Mouse (Mus musculus) ES-E14 (cell line): Measurements from ENCODE around the gene 4930502E18Rik. TPM values are rescaled to one million over a fixed set of nuclear protein-coding genes. Genes with fewer than 3 reads are reported as not detected.

ENCODE experiments used
- DNase-seq: peaks from one replicate; pipeline ENCODE4 v3.0.0-alpha.2; 2013; ENCODE audit warnings: low read depth, low spot score
- H3K27ac ChIP-seq: 2 replicates; pipeline ENCODE4 v1.5.1; 2012; ENCODE audit warnings: low read depth, mild to moderate bottlenecking, low read length, moderate library complexity, mixed read lengths; ENCODE audit not compliant: poor library complexity, insufficient read depth, severe bottlenecking
- H3K36me3 ChIP-seq: 2 replicates; pipeline ENCODE4 v1.6.1; 2012; ENCODE audit warnings: mild to moderate bottlenecking, low read length, moderate library complexity, mixed read lengths; ENCODE audit not compliant: control insufficient read depth, poor library complexity, insufficient read depth, severe bottlenecking
- H3K4me1 ChIP-seq, 2 experiments: fragments of 150-350 bp in 1 of 2; sonication (generic) in 1 of 2; 2 replicates each; pipeline ENCODE4 v1.6.1; 2012; ENCODE audit warnings: low read length in 2 of 2, mild to moderate bottlenecking in 1 of 2, mixed read lengths in 1 of 2; ENCODE audit not compliant: control insufficient read depth in 2 of 2, insufficient read depth in 2 of 2, poor library complexity in 1 of 2
- H3K4me3 ChIP-seq, 2 experiments: fragments of 150-350 bp in 1 of 2; sonication (generic) in 1 of 2; 2 replicates each; pipeline ENCODE4 v1.5.1; 2012; ENCODE audit warnings: low read length in 2 of 2, low read depth in 1 of 2, mild to moderate bottlenecking in 1 of 2, mixed read lengths in 1 of 2; ENCODE audit not compliant: insufficient read depth in 1 of 2, poor library complexity in 1 of 2, severe bottlenecking in 1 of 2
- H3K9ac ChIP-seq: 2 replicates; pipeline ENCODE4 v1.6.1; 2012; ENCODE audit warnings: low read depth, mild to moderate bottlenecking, low read length, mixed read lengths; ENCODE audit not compliant: poor library complexity, insufficient read depth, severe bottlenecking
- H3K9me3 ChIP-seq: fragments of 150-350 bp; sonication (generic); 2 replicates; pipeline ENCODE4 v1.6.1; 2012; ENCODE audit warnings: low read depth, mild to moderate bottlenecking, low read length; ENCODE audit not compliant: control insufficient read depth, insufficient read depth
- CHD2 ChIP-seq: IDR thresholded peaks from 2 replicates; pipeline ENCODE4 v1.6.1; 2014; ENCODE audit warnings: mild to moderate bottlenecking, low read depth, low read length, inconsistent platforms
- HCFC1 ChIP-seq: IDR thresholded peaks from 2 replicates; pipeline ENCODE4 v1.6.1; 2012; ENCODE audit warnings: low read length, inconsistent platforms, borderline replicate concordance; ENCODE audit not compliant: insufficient read depth
- MAFK ChIP-seq: IDR thresholded peaks from 2 replicates; pipeline ENCODE4 v1.6.1; 2014; ENCODE audit warnings: mild to moderate bottlenecking, low read depth, low read length, inconsistent platforms; ENCODE audit not compliant: insufficient read depth
- ZC3H11A ChIP-seq: IDR thresholded peaks from 2 replicates; pipeline ENCODE4 v1.6.1; 2012; ENCODE audit warnings: low read depth, mild to moderate bottlenecking, inconsistent platforms, low read length, borderline replicate concordance
- ZNF384 ChIP-seq: IDR thresholded peaks from 2 replicates; pipeline ENCODE4 v1.6.1; 2012; ENCODE audit warnings: low read depth, low read length, inconsistent platforms
- in situ Hi-C, 2 experiments: fragments of 600-800 bp; cut with MboI; formaldehyde crosslinking; loops; one replicate each; pipeline ENCODE4 v1.15.1; 2025; ENCODE audit warnings: low sequenced_read_pairs in 2 of 2, inconsistent platforms in 1 of 2; ENCODE audit not compliant: unreplicated experiment in 2 of 2
- total RNA-seq: library from RNA; depleted of rRNA; stranded (reverse); fragments of 300-350 nt; gene quantifications from 2 replicates; pipeline ENCODE4 v1.2.3, GENCODE M21; 2012

4930502E18Rik gene
- total RNA-seq, 1 experiment = 4.4 TPM

DNA sequence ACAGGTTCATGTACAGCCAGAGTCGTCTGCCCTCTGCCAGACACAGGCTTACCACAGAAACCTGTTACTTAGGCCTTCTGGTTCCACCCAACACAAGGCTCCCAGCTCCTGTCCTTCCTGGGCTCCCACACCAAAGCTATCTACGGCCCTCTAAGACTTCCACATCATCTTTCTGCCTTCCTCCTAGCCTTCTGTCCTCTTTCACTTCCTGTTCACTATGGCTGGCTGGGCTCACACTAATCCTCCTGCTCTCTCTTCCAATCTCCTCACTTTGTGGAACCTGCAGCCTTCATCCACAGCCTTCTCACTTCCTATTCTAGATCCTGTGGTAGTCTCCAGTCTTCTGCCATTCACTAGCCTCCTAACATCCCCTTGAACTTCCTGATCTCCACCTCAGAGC, 31.5 kb upstream of the 4930502E18Rik start:
- in situ Hi-C loops = no loop called here
- H3K9me3 ChIP-seq = no peaks in the 10 kb centered on the region
- H3K4me1 ChIP-seq = no peaks in the 10 kb centered on the region
- DNase-seq = no peak
- no peak overlapping the region for H3K27ac ChIP-seq
- H3K4me3 ChIP-seq = no peak overlapping the region
- no peaks in the 10 kb centered on the region for H3K36me3 ChIP-seq
- TF ChIP-seq HCFC1 (no peak), ZC3H11A (no peak), ZNF384 (no peak), CHD2 (no peak), MAFK (no peak)
- no peak overlapping the region for H3K9ac ChIP-seq

DNA sequence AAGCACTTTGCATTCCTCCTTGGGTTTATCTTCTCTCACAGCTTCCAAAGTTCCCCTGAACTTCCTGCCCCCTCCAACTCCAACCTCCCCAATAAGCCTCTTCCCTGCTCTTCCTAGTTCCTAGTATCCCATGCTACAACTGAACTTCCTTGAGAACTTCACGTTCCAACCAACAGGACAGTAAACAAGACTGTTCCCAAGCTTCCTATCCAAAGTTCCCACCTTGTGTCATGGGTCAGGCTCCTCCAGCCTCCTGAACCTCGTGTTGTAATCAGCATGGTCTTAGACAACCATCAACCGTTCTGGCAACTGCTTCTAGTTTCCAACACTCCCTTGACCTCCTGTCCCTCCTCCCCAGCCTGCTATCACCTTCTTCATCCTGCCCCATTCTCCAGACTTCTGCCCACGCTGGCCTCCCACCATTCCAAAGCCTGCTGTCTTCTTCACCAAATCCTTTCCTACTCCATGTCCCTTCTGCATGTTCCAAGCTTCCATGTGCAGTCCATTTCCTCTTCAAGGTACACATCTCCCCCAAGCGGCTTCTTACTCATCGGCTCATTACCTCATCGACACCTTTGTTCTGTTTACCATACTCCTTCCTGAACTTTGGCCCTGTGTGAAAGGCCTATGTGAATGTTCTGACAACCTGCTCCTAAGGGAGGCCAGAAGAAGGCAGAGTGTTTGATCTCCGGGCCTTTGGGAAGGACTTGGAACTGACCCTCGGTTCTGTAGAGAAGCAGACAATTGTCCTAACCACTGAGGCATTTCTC, 30.4 kb upstream of the 4930502E18Rik start:
- Histone ChIP-seq H3K4me3 (no peak overlapping the region), H3K36me3 (no peaks in the 10 kb centered on the region), H3K9me3 (no peaks in the 10 kb centered on the region), H3K27ac (no peak overlapping the region), H3K9ac (no peak overlapping the region), H3K4me1 (no peaks in the 10 kb centered on the region)
- DNase-seq = no peak
- no peak for TF ChIP-seq CHD2
- TF ChIP-seq HCFC1 = no peak
- no peak for TF ChIP-seq ZNF384
- TF ChIP-seq ZC3H11A = no peak
- no peak for TF ChIP-seq MAFK
- in situ Hi-C loops = no loop called here

DNA sequence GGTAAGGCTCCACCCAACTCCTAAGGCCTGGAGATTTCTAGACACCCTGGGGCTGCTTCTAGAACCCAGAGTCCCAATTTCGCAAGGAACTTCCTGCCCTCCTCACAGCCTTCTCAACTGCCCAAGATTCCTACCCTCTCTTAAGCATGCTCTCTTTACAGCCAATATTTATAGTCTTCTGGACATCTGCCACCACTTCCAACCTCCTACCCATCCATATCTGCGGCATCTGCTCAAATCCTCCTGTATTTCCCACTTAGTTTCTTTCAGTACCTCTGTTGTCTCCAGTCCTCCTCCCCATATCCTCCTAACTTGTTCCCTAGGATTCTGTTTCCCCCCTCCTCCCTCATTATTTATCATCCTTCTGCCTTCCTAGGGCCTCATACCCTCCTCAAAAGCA, 25.4 kb upstream of the 4930502E18Rik start:
- no peaks in the 10 kb centered on the region for H3K4me1 ChIP-seq
- no peak overlapping the region for H3K9ac ChIP-seq
- in situ Hi-C loops = no loop called here
- H3K4me3 ChIP-seq = no peak overlapping the region
- H3K27ac ChIP-seq = no peak overlapping the region
- H3K36me3 ChIP-seq = no peaks in the 10 kb centered on the region
- no peak for DNase-seq
- TF ChIP-seq ZNF384 (no peak), ZC3H11A (no peak), CHD2 (no peak), MAFK (no peak), HCFC1 (no peak)
- H3K9me3 ChIP-seq = no peaks in the 10 kb centered on the region

DNA sequence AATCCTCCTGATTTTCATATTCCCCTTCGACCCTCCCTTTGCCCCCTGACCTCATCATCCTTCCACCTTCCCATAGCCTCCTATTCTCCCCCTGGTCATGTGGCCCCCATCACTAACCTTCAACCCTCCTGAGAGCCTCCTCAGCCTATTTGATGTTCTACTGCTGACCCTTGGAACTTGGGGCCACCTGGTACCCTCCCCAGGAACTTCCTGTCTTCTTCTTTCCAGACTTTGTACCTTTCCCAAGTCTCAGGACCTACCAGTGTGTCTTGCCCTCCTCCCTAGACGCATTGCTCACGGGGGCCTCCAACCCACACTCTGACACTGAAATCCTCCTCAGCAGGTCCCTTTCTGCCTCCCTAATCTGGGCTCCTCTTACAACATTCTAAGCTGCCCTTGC, 22.0 kb upstream of the 4930502E18Rik start:
- TF ChIP-seq MAFK (no peak), ZNF384 (no peak), CHD2 (no peak), HCFC1 (no peak)
- Histone ChIP-seq H3K9me3 (no peaks in the 10 kb centered on the region), H3K9ac (no peak overlapping the region), H3K4me3 (no peak overlapping the region), H3K27ac (no peak overlapping the region), H3K36me3 (no peaks in the 10 kb centered on the region), H3K4me1 (no peaks in the 10 kb centered on the region)
- in situ Hi-C loops = no loop called here
- DNase-seq = no peak

DNA sequence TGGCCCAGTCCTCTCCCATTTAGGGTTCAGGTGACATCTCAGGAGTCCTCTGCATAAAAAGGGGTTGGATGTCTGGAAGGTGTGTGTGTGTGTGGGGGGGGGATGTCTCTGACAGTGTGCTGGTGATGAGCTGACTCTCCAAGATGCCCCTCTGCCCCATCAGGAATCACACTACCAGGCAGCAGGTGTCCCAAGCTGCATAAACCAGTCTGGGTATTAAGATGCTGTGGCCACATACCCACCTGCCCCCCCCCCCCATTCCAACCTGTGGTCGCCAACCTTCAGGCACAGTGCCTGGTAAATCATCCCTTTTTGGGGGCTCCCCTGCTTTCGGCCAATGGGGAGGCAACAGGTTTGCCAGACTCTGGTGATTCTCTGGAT, 8.7 kb upstream of the 4930502E18Rik start:
- in situ Hi-C loops = no loop called here
- DNase-seq = no peak
- H3K9ac ChIP-seq = peak overlapping the region; percentile 62; the same call in 1 of the 2 replicates
- H3K27ac ChIP-seq = no peak overlapping the region
- no peaks in the 10 kb centered on the region for H3K36me3 ChIP-seq
- peak overlapping the region in 1 of 2 experiments; percentile 46; a peak in 1 of 4 replicates for H3K4me3 ChIP-seq
- H3K9me3 ChIP-seq = no peaks in the 10 kb centered on the region
- no peak for TF ChIP-seq HCFC1
- TF ChIP-seq CHD2 = no peak
- no peak for TF ChIP-seq ZC3H11A
- no peak for TF ChIP-seq ZNF384
- TF ChIP-seq MAFK = no peak
- no peaks in the 10 kb centered on the region; a peak in 1 of 4 replicates for H3K4me1 ChIP-seq
